Mouse (Mus musculus): ENCODE measurements around the gene Rnf10.
"Not testable (repeated sequence)": the region's sequence is repeated elsewhere in the genome, so short reads cannot be mapped to it uniquely, and the experiment has no call there.

Rnf10 gene

DNA sequence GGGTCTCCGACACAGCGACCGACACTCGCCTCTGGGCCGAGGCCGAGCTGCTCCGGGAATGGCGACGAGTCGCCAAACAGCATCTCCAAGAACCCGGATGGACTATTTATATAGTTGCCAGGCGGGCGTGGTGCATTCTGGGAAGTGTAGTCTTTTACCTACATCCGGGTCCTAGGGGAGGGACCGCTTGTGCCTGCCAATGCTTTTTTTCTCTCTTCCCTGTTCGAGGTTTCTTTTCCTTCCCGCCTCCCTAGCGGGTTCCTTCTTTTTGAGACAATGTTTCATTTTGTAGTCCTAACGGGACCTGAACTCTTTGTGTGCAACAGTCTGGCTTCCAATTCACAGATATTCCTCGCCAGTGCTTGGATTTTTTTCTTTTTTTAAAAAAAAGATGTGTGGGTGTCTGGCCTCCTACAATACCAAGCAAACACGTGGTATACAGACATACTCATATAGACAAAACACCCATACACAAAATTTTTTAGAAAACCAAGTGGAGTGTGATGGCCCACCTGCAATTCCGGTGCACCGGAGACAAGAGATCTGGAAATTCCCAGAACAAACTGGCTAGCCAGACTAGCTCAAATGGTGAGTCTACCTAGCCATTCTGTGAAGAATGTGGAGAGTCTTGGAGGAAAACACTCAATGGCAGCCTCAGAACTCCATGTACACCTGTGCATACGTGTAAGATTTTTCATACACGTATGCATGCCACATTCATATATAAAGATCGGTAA lies at the start of gene Rnf10:
Gene Rnf10 (minus strand): TSS at position 87 of the 737 bp plus-strand sequence.
- peak; percentile 99 for DNase-seq (ENCODE audit: low read depth, low spot score)

DNA sequence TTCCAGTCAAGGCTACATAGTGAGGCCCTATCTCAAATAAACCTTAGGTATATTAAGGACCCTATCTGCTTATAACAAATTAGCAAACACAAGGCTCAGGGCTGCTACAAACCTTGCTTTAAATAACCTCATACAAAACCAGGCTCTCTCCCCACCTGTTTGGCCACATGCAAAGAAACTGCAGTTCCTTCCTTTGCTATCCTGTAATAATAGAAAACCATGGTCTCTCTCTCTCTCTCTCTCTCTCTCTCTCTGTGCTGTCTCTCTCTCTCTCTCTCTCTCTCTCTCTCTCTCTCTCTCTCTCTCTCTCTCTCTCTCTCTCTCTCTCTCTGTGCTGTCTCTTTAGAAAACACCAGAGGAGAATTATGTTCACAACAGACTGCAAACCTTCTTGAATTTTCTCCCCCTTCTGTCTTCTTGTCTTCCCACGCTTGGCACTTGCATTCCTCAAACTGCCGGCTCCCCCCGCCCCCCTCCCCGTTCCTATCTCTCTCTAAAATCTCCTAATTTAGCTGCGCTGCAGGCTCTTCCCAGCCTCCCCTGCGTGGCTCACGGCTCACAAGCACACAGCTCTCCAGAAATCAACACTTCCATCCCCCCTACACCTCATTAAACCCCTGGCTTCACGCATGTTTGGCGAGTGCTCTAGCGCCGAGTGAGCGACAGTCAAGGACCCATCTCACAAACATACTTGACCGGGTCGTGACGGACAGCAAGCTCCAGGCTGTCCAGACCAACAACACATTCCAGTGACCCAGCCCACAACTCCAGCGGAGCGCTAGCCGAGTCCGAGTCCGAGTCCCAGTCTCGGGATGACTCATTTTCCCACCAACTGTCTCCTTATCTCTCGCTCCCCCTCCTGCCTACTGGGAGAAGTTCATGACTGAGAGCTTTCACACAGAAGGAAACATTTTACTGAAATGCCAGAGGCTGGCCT lies 46.6 kb upstream of the Rnf10 start:
- peak; percentile 99 for DNase-seq (ENCODE audit: low read depth, low spot score)

DNA sequence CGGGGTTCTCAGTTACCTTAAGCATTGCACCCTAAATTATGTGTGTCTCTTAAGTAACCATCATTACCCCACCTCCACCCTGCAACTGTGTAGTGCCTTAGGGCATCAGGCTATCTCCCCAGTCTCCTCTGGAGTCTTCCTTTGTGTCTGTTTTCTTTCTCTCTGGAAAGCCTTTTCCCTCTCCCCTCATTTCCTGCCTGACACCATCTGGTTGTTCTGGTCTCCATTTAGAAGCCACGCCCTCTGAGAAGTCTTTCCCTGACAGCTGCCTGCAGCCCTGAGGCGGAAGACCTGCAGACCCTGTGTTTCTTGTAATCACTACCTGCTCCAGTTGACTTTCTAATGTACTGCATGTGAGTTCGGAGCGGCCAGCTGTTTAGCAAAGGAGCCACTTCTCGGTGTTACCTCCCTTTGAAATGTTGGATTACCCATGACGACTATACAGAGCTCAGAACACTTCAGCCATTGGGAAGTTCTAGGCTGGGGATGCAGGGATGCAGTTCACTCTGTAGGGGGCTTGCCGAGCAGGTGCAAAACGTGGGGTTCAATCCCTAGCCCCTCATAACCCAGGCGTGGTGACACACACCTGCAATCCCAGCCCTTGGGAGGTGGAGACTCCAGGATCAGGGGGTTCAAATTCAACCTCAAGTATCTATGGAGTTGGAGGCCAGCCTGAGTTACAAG lies 45.1 kb upstream of the Rnf10 start:
- DNase-seq (ENCODE audit: low read depth, low spot score): peak; percentile 52

DNA sequence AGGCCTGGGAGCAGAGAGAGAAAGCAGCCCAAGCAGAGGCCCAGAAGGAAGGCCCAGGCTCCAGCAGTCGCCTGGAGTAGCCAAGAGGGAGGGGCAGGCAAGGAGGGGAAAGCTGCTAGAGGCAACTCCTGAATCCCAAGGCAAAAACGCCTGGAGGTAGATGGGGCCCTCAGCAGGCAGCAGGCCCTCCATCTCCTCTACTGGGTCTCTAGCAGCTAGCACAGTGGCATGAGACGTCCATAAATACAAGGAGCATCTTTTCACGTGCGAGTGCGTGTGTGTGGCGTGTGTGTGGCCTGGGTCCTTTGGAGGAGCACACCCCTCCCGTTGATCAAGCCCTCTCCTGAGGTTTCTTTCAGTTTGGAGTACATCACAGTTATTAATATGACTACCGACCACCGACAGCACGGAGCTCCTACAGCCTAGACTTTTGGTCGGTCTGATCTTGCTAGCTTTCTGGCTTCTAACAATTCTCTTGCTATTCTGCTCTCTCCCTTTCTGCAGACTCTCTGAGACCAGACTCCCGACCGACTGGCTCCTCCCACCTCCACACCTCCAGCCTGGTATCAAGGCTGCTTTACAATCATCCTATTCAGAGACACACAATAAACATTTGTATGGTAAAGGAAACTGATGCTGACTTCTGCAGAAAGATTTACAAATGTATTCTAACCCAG lies 44.4 kb upstream of the Rnf10 start:
- DNase-seq (ENCODE audit: low read depth, low spot score): no peak

DNA sequence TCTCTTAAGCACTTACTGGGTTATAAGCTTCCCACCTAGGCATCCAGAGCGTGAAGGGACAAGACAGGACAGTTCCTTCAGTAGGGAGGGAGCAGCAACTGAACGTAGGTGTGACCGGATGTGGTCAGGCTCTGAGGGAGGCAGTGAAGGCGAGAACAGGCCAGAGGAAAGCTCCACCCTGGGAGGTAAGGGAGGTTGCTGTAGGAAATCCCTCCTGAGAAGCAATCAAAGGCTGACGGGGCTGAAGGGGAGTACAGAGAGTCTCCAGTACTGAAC lies 40.9 kb upstream of the Rnf10 start:
- no peak for DNase-seq (ENCODE audit: low read depth, low spot score)

DNA sequence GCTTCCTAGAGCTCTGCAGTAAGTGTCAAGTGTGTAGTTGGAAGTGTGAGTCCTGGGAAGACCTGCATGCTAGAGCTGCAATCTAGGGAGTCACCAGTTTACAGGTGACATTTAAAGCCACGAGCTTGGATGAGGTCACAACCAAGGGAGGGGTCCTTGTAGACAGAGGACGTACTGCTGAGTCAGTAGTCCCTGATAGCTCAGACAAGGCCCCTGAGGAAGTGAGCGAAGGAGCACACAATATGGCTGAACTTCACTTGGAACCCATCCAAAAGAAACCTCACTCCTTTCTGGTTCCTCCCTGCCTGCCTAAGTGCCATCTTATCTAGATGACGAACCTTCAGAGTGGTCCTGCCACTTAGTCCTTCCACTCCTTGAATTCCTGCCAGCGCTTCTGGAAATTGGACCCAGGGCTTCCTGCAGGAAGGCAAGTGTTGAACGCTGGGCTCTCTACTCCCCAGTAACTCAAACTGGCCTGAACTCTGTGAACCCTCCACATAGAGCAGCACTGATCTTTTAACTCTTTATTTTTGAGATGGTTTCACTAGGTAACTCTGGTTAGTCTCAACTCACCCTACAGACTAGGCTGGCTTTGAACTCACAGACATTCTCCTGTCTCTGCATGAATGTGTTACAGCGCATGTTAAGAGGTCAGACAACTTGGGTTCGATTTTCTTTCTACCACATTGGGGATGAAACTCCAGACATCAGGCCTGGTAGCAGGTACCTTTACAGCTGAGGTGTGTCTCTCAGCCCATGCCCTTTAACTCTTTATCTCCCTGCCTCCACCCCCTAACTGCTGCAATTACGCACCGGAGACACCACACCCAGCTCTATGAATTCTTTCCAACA lies 40.3 kb upstream of the Rnf10 start:
- no peak for DNase-seq (ENCODE audit: low read depth, low spot score)

DNA sequence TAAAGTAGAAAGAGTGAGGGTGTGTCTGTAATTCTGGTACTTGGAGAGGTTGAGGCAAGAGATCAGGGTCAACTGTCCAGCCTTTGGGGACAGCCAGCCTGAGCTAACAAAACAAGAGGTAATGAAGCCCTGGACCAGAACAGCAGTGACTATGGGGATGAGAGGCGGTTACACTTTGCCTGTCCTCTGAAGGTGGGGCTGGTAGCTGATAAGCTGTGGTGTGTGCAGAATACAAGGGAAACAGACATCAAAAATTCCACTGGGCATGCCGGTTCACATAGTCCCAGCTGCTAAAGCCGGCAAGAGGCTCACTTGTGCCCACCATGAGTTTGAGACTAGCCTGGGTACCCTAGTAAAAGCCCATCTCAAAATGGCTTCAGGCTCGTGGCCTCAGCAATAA lies 39.7 kb upstream of the Rnf10 start:
- no peak for DNase-seq (ENCODE audit: low read depth, low spot score)

DNA sequence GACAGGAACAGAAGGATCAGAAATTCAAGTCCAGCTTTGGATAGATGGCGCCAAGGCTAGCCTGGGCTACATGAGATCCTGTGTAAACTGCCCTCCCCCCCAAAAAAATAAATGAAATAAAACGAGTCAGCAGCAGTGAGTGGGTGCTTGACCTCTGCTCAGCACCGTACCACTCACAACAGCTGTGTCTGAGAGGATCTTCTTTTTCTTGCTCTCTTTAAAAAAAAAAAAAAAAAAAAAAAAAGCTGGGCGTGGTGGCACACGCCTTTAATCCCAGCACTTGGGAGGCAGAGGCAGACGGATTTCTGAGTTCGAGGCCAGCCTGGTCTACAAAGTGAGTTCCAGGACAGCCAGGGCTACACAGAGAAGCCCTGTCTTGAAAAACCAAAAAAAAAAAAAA lies 29.5 kb upstream of the Rnf10 start:
- not testable (repeated sequence) for DNase-seq (ENCODE audit: low read depth, low spot score)

DNA sequence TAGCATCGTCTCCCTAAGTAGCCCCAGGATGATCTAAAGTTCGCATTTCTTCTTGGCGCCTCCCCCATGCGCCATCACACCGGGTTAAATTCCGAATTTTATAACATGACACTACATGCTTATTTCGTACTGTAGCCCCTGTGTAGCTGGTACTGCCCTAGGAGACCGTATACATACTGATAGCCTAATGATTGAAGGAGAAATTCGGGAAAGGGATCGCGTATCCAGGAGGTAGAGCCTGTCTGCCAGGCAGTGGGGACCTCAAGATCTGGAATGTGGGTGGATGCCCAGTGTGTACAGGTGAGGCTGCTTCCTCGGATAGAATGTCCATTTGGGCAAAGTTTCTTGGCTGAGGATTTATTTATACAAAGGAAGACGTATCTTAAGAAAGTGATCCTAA lies 28.9 kb upstream of the Rnf10 start:
- DNase-seq (ENCODE audit: low read depth, low spot score): no peak

DNA sequence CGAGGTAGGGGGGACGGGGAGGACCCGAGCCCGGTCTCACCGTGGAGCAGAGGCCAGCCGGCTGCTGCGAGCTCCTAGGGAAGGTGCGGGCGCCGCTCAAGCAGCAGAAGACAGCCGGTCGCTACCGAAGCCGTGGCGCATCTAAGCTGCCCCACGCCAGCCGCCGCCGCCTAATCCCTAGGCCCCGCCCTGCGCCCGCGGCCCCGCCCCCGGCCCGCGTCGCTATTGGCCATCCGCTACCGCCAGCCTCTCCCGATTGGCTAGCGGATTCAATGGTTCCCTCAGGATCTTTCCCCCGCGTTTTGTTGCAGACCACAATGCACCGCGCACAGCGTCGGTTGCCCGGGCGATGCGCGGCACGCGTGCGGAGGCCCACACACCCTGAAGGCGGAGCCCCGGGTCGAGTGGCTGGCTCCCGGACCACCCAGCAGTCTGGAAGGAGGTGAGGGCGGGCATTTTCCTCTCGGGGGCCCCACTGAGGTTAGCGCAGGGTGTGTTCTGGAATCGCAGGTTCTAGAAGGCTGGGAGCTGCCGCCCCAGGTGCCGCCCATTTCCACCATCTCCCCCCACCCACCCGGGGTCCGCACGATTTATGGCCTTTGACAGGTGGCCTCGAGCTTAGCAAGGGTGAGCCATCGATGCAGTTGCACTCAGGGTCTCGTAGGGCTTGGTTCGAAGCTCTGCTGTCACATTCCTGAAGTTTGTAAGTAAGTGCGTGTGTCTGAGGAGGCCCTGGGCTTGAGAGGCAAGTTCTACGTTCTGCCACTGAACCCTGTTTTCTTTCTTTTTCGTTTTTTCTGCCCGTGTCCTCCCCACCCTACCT lies 28.3 kb upstream of the Rnf10 start, which contains the start of gene Dynll1:
Gene Dynll1 (minus strand): TSS at position 208 of the 823 bp plus-strand sequence.
- peak; percentile 99 for DNase-seq (ENCODE audit: low read depth, low spot score)

DNA sequence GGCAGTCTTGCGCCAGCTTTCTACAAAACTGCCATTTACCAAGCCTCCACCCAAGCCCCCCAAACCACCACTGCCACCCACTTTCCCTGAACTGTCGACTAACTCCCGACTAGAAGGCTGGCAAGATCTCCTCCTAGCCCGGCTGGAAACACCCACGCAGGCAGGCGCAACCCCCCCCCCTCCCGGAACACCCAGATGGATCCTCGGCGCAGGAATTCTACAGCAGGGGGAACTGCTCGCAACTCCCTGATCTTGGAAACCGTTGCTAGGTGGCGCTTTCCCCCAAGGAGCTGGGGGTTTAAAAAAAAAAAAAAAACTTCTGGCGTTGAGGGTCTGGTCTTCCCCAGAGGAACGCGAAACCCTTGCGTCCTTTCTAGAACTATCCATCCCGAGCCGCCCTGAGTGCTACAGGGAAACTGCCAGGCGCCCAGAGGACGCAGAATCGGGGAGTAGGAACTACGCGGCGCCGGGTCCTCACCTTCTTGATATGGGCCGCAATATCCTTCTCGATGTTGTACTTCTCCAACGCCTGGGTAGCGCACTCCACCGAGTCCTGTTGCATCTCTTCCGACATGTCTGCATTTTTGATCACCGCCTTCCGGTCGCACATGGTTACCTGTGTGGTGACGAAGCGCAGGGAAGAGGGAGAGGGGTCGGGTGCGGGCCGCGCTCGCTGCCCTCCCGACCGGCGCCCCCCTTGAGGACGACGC lies 27.5 kb upstream of the Rnf10 start:
- peak; percentile 89 for DNase-seq (ENCODE audit: low read depth, low spot score)

DNA sequence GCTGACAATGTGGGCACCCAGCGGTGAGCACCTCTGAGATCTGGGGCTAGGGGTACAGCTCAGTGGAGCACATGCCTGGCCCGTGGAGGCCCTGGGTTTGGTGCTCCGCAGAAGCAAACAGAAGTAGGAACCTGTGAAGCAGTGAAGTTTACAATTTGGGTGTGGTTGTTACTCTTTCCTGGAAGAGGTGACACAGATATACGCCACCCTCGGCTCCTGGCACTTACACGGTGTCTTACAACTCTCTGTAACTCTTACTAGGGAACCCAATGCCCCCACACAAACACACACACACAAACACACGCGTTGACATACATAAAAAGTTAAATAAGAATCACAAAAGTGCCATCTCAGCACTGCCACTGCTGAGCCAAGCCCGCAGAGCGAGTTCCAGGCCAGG lies 23.6 kb upstream of the Rnf10 start:
- DNase-seq (ENCODE audit: low read depth, low spot score): no peak

DNA sequence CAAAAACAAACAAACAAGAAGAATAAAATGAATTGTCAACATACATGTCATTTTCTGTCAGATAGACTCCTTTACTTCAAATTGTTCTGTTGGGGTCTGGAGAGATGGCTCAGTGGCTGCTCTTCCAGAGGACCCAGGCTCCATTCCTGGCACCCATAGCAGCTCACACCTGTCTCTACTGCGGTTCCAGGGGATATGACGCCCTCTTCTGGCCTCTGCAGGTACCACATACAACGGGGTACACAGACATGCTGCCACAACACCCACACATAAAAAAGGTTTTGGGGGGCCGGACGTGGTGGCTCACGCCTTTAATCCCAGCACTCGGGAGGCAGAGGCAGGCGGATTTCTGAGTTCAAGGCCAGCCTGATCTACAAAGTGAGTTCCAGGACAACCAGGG lies 21.5 kb upstream of the Rnf10 start:
- peak; percentile 35 for DNase-seq (ENCODE audit: low read depth, low spot score)

DNA sequence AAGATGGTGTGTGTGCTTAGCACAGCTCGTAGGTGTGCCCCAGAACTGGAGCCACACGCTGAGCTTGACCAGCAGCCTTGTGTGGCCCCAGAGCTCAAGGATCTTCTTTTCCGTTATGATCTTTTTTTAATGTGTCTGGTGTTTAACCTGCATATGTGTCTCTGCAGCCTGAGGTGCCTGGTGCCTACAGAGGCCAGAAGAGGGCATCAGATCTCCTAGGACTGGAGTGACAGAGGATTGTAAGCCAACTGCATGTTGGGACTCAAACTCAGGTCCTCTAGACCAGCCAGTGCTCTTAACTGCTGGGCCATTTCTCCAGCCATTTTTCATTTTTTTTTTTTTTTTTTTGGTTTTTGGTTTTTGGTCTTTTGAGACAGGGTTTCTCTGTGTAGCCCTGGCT lies 12.0 kb upstream of the Rnf10 start:
- DNase-seq (ENCODE audit: low read depth, low spot score): peak; percentile 51

DNA sequence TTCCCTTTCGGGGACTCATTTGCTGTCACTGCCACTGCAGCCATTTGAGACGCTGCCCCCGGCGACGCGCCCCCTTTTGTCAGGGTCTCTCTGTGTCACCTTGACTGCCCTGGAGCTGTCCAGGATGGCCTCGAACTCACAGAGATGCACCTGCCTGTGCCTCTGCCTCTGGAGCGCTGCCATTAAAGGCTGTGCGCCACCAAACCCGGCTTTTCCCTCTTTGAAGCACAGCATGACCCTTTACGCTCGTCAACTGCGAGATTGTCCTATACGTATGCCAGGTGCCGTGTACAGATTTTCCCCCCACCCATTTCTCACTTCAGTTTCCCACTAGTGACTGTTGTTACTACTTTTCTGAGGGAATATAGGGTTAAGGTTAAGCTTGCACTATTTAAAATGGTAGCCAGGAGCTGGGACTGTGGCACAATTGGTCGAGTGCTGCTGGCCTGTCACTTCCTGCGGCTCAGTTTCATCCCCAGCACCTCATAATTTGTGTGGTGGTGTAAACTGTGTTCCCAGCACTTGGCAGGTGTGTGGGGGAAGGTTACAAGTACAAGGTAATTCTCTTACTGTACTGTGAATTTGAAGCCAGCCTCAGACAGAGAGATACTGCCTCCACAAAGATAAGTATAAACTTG lies 7.5 kb upstream of the Rnf10 start:
- no peak for DNase-seq (ENCODE audit: low read depth, low spot score)

DNA sequence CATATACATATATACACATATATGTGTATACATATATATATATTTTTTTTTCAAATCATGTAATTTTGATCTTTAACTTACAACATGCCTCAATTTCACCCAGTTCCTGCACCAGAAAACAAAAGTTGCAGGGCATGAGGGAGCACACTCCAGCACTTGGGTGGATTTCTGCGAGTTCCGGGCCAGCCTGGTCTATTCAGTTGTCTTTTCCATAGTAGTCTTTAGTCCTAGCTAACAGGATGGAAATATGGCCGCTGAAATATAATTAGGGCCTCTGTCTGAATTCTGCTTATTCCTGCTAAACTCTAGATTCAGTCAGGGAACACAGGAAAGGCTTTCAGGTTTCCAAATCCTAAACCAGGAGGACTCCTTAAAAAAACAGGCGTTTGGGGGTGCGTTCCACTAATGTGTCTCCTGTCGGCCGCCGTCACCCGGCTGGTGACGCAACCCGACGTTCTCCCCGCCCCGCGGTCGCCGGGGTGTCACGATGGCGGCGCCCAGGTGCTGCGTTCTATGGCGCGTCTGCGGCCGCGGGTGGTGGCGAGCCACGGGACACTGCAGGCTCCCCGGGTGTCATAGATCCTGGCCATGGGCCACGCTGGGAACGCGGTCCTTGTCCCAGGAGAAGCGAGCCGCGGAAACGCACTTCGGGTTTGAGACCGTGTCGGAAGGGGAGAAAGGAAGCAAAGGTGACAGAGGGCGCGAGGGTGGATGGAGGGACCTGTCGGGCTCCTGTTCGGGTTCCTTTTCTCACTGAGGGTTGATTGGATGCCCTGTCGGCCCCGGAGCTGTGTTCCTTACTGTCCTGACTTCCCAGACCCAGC lies 6.7 kb upstream of the Rnf10 start, which contains the start of gene Coq5:
Gene Coq5 (plus strand): TSS at position 441 of the 824 bp plus-strand sequence.
- peak; percentile 81 for DNase-seq (ENCODE audit: low read depth, low spot score)

DNA sequence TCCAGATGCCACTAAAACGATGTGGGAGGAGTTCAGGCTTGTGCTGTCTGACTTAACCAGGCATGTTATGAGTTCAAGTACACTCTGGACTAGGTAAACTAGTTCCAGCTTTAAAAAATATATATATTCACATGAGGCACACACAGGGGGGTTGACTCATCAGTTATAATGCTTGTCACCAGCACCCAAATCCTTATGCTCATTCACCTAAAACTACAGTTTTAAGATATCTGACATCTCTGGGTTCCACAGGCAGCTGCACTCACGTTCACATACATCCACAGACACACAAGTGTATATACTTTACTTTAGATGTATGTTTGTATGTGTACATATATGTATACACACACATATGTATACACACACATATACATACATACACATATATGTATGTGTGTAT lies 6.1 kb upstream of the Rnf10 start:
- DNase-seq (ENCODE audit: low read depth, low spot score): no peak

DNA sequence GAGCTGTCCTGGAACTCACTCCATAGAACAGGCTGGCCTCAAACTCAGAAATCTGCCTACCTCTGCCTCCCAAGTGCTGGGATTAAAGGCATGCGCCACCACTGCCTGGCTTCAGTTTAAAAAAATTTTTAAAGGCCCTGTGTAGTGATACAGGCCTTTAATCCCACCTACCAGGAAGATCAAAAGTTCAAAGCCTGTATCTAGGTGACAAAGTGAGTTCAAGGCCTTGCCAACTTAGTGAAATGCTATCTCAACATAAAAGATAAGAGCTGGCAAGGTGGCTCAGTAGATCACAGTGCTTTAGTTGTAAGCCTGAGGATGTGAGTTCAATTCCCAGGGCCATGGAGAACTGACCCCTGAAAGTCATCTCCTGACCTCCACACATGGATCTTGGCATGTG lies 5.4 kb upstream of the Rnf10 start:
- DNase-seq (ENCODE audit: low read depth, low spot score): no peak
